ENCODE assay signal across 1 mouse cellular context in the genomic region with DNA sequence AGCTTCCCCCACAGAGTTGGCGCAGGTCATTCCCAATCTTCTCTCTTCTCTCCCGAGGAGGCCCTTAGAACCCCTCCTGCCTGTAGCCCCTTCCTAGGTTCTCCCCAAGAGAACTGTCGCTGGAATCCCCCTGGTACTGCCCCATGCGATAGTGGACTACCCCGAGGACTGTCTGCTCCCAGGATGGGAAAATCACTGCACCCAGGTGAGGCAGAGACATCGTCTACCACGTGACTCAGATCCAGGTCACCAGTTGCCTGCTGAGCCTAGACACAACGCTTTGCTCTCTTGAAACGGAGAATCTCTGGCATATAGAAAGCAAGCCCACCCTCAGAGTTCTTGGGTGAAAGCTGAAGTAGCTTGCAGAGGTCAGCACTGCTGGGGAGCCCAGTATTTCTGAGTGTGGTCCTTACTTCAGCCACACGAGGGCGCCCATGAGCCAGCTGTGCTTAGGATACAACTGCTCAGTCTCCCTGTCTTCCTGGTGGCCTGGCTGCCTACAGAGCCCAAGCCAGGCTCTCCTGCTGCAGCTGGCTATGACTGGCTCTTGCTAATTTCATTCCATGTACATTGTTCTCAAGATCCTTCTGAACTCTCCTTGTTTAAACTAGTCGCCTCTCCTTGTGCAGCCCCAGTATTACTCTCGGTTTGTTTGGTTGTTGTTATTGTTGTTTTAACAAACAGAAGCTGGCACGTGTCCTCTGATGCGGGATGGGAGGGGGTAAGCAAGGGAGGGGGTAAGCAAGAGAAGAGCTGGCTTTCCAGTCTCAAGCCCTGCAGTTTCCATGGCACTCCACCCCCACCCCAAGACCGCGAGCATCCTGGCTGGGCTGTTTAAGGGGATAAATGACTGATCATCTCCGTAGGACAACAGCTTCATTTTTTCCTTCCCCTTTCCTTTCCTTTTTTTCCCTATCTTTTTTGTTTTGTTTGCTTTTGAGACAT.
TF ChIP-seq lines count a peak whose summit lies in the region.

No protein-coding gene starts in this region.

TF ChIP-seq in CH12.LX, 34 proteins besides CTCF, POLR2A, EP300 and RAD21 (continued from another document):
- TF ChIP-seq USF2 (conservative IDR thresholded peaks at IDR 0.05; ENCODE audit: low read depth, low read length) (peak; percentile 63), ELF1 (IDR thresholded peaks at IDR 0.05; ENCODE audit: low read depth, low read length) (peak; percentile 68), CHD1 (IDR thresholded peaks at IDR 0.05; ENCODE audit: low read depth, low read length) (peak; percentile 73; the same call in 1 of the 2 replicates), TCF12 (IDR thresholded peaks at IDR 0.05; ENCODE audit: low read depth, low read length) (peak; percentile 51), SIN3A (IDR thresholded peaks at IDR 0.05; ENCODE audit: low read length) (peak; percentile 47; the same call in 1 of the 2 replicates), MYC (IDR thresholded peaks at IDR 0.05; ENCODE audit: low read depth, low read length) (peak; percentile 77; the same call in 1 of the 2 replicates), MXI1 (IDR thresholded peaks at IDR 0.05; ENCODE audit: low read depth, low read length) (0 out of 2 replicates have a peak, but pooled peaks have one; percentile 45), TBP (conservative IDR thresholded peaks at IDR 0.05; ENCODE audit: low read depth, low read length) (no peak), MAZ (IDR thresholded peaks at IDR 0.05; ENCODE audit: low read depth, low read length) (peak; percentile 46; the same call in 1 of the 2 replicates), HCFC1 (IDR thresholded peaks at IDR 0.05; ENCODE audit: low read depth, low read length) (peak; percentile 23; the same call in 1 of the 2 replicates), MAFK (IDR thresholded peaks at IDR 0.05; ENCODE audit: insufficient replicate concordance, low read length) (peak; percentile 47; the same call in 1 of the 2 replicates), MAX (IDR thresholded peaks at IDR 0.05; ENCODE audit: low read length) (no peak), GABPA (IDR thresholded peaks at IDR 0.05; ENCODE audit: insufficient replicate concordance, low read depth, low read length) (no peak)
